Mouse (Mus musculus) liver, adult 2 months (tissue): ENCODE measurements around the gene Arpc5l. TPM values are rescaled to one million over a fixed set of nuclear protein-coding genes. Genes with fewer than 3 reads are reported as not detected.
A peak's percentile ranks its signal among the peaks of the same experiment; 100 is the strongest.

Experiments used
- DNase-seq: peaks from one replicate; pipeline ENCODE4 v3.0.0-alpha.2; 2011; ENCODE audit warnings: low read depth, low spot score; ENCODE audit errors: extremely low read depth
- H3K27ac ChIP-seq: fragments of 200-500 bp; replicated peaks from 2 replicates; pipeline ENCODE4 v1.5.1; 2012; ENCODE audit warnings: low read depth, mild to moderate bottlenecking, control low read depth, inconsistent platforms, low read length; ENCODE audit not compliant: insufficient read depth
- H3K27me3 ChIP-seq: fragments of 200-500 bp; 2 replicates; pipeline ENCODE4 v1.6.1; 2012; ENCODE audit warnings: mild to moderate bottlenecking, moderate library complexity, low read length, inconsistent platforms; ENCODE audit not compliant: control insufficient read depth, insufficient read depth
- H3K36me3 ChIP-seq: fragments of 200-500 bp; 2 replicates; pipeline ENCODE4 v1.6.1; 2012; ENCODE audit warnings: low read length, inconsistent platforms; ENCODE audit not compliant: control insufficient read depth, insufficient read depth
- H3K4me1 ChIP-seq: fragments of 200-500 bp; 2 replicates; pipeline ENCODE4 v1.6.1; 2011; ENCODE audit warnings: low read length; ENCODE audit not compliant: control insufficient read depth, insufficient read depth
- H3K4me3 ChIP-seq: fragments of 200-500 bp; 2 replicates; pipeline ENCODE4 v1.5.1; 2011; ENCODE audit warnings: low read depth, mild to moderate bottlenecking, control low read depth, low read length, moderate library complexity; ENCODE audit not compliant: insufficient read depth
- H3K79me2 ChIP-seq: fragments of 200-500 bp; 2 replicates; pipeline ENCODE4 v1.6.1; 2012; ENCODE audit warnings: inconsistent platforms, mild to moderate bottlenecking, low read length, moderate library complexity; ENCODE audit not compliant: control insufficient read depth, insufficient read depth
- H3K9ac ChIP-seq: fragments of 200-500 bp; 2 replicates; pipeline ENCODE4 v1.6.1; 2012; ENCODE audit warnings: low read depth, mild to moderate bottlenecking, control low read depth, inconsistent platforms, low read length
- CTCF ChIP-seq: fragments of 200-500 bp; IDR thresholded peaks from 2 replicates; pipeline ENCODE4 v1.5.1; 2011; ENCODE audit warnings: low read depth, low read length, control low read depth
- POLR2A ChIP-seq: fragments of 200-500 bp; IDR thresholded peaks from 2 replicates; pipeline ENCODE4 v1.6.1; 2011; ENCODE audit warnings: low read length, control low read depth; ENCODE audit not compliant: insufficient read depth; ENCODE audit errors: extremely low read depth
- WGBS: fragments of 180-500 bp; shearing (Covaris S2); methylation state at CpG from one replicate; pipeline ENCODE4 v1.1.7; 2018; 5-methylcytosine and 5-hydroxymethylcytosine counted together
- polyA plus RNA-seq: library from polyadenylated mRNA; depleted of rRNA; stranded (reverse); fragments of >200 nt; gene quantifications from 2 replicates; pipeline ENCODE4 v1.2.3, GENCODE M21; 2012; rRNA removed
- total RNA-seq: library from RNA; depleted of rRNA; stranded (reverse); fragments of >200 nt; gene quantifications from 2 replicates; pipeline ENCODE4 v1.2.3, GENCODE M21; 2014; rRNA removed

Arpc5l gene
- total and polyA plus RNA-seq, 2 experiments = 21.3 to 45.1 TPM

DNA sequence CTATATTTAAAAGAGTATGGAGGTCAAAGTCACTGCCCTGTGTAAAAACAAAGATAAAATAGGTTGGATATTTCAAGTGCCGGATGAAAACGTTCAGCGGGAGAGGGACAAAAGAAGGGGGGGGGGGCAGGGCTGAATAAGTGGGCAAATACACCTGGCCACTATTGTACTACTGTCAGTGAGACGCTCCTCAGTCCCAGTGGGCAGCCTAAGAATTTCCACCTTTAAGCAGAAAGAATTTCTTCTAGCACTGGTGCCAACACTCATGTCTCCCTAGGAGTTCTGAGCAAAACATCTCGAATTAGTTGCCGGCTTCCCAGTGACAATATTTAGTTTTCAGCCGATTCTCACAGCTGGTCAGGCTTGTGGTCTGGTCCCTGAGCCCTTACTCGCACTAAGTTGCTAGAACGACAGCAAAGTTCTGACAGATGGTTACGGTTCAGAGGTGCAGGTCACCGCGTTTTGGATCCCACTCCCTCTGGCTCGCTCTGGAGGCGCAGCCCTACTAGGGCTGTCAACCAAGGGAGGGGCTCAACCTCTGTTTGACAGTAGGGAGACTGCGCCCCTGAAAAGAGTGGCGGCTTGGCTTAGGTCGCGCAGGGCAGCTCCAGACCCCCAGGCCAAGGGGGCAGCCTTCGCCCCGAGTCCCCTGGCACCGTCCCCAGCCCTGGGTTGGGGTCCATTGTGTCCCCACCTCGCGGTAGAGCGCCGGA lies 59.7 kb downstream of the Arpc5l start:
- Histone ChIP-seq H3K9ac (peak overlapping the region; percentile 96), H3K36me3 (peaks cover 15% of the 10 kb centered on the region), H3K4me1 (peaks cover 4% of the 10 kb centered on the region; the same call in 1 of the 2 replicates), H3K4me3 (peak overlapping the region; percentile 96), H3K27me3 (no peaks in the 10 kb centered on the region), H3K79me2 (peaks cover 6% of the 10 kb centered on the region; the same call in 1 of the 2 replicates), H3K27ac (peak overlapping the region; percentile 75)
- TF ChIP-seq CTCF = no peak
- TF ChIP-seq POLR2A = no peak
- peak; percentile 44 for DNase-seq
- 3% methylated on average over 25 of the region's 25 CpGs for WGBS

Other genes starting within 250 kb of the Arpc5l start
- gene Nr6a1, start 77.7 kb upstream of the Arpc5l start, total RNA-seq = 14.8 and 21.1 TPM in 2 replicates
- gene Nr6a1, start 77.7 kb upstream of the Arpc5l start, polyA plus RNA-seq = 5.9 and 7.6 TPM in 2 replicates
- 0.09 and 0.13 TPM in 2 replicates for gene Olfml2a, start 73.4 kb upstream of the Arpc5l start, total RNA-seq
- 0.07 and 0.09 TPM in 2 replicates for gene Olfml2a, start 73.4 kb upstream of the Arpc5l start, polyA plus RNA-seq
- gene Wdr38, start 7.9 kb upstream of the Arpc5l start, total RNA-seq = 0.55 and 0.67 TPM in 2 replicates
- gene Wdr38, start 7.9 kb upstream of the Arpc5l start, polyA plus RNA-seq = 0.34 TPM in 2 replicates
- 179 and 183 TPM in 2 replicates for gene Rpl35, start 276 bp downstream of the Arpc5l start, total RNA-seq
- gene Rpl35, start 276 bp downstream of the Arpc5l start, polyA plus RNA-seq = 56.9 and 60.6 TPM in 2 replicates
- 15.4 and 19.1 TPM in 2 replicates for gene Golga1, start 60.2 kb downstream of the Arpc5l start, total RNA-seq
- 4.2 and 7.1 TPM in 2 replicates for gene Golga1, start 60.2 kb downstream of the Arpc5l start, polyA plus RNA-seq
- 3.4 and 4.7 TPM in 2 replicates for gene Scai, start 185.4 kb downstream of the Arpc5l start, total RNA-seq
- 0.17 and 0.28 TPM in 2 replicates for gene Scai, start 185.4 kb downstream of the Arpc5l start, polyA plus RNA-seq
- gene Ppp6c, start 221.1 kb downstream of the Arpc5l start, total RNA-seq = 22.4 and 27.1 TPM in 2 replicates
- 16.3 and 20.9 TPM in 2 replicates for gene Ppp6c, start 221.1 kb downstream of the Arpc5l start, polyA plus RNA-seq